Mouse (Mus musculus): ENCODE results near the gene Crebbp.

GRCm38 (mm10) chr16:4212963-4213798, 616 bp downstream of the Crebbp start:
- no peak for TF ChIP-seq CTCF (conservative IDR thresholded peaks at IDR 0.05; ENCODE audit: low read length)
- no peak for TF ChIP-seq NANOG (IDR thresholded peaks at IDR 0.05; ENCODE audit: borderline replicate concordance, low read length)

Data from E14TG2a.4 (cell line).